Mouse (Mus musculus) monocyte, adult 2 months (primary cell): ENCODE data around the gene Bcar1.

Source experiments
- DNase-seq, 2 experiments: peaks; one replicate each; pipeline ENCODE4 v3.0.0; 2022; ENCODE audit warnings: low spot score in 2 of 2, low read depth in 1 of 2

The Bcar1 gene

DNA sequence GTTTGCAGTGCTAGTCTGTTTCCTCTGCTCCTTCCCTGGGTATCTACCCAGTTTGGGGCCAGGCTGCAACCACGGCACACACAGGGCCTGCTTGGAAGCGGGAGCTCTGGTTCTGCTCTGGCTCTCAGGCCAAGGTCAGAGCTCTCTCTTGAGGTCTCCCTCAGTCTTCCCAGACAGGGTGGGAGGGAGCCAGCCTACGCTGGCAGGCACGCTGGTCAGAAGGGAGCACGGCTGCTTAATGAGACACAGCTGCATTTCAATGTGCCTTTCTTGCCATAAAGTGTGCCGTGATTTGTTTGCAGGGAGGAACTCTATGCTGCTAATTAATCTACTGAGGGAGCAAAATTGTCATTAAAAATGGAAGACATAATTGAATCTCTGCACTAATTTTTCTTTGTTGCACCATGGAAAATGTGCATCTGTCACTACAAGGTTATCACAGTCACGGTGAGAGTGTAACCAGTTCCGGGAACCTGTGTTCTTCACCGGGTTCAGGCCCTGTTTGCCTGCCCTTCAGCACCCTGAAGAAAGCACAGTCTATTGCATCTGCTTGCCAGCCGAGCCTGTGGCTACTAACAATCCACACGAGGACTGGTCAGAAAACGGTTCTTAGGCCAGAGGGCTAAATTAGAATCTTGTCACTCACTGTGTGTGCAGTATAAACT, 26.3 kb upstream of the Bcar1 start:
- no peak for DNase-seq

DNA sequence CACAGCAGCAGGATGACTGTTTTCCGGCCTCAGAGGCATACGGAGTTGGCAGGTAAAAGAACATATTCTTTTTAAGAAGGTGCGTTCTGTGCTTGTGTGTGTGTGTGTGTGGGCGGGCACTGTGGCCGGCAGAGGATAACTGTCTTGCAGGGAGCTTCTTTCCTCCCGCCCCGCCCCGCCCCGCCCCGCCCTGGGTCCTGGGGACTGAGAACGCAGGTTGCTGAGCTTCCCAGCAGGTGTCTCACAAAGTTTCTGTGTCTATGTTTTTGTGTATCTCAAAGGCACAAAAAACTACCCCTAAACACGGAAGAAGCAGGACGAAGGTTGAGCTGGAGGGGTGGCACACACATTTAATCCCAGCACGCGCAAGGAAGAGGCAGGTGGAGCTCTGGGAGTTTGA, 25.7 kb upstream of the Bcar1 start:
- DNase-seq = no peak

DNA sequence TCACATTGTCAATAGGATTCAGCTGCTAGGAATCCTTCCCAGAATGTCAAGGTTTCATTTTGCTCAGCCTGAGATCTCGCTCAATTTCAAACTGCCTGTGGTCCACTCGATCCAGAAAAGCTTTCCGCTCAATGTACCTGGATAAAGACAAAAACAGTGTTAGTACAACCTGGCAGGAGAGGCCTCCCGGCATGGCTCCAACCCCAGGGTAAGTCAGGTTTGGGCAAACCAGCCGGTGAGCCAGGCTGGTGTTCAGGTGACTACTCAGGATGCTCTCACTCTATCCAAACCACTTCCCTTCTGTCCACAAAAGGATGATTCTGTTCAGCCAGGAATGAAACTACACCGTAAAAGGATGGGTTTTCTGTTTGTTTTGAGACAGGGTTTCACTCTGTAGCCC, 25.0 kb upstream of the Bcar1 start:
- DNase-seq = no peak

DNA sequence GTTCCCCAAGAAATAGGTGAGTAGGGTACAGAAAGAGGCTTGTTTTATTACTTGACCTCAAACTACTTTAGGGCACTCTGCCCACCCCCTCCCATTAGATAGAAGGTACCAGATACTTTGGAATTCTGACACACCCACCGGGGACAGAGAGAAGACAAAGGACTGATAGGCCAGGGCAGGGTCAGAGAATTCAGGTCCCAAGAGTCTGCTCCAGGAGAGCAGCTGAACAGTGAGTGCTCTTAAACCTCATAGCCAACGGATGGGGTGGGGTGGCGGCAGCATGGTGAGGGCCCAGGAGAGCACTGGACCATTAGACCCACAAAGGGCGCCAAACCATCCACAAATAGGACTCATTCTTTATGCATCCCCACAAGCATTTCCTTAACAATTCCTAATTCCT, 22.0 kb upstream of the Bcar1 start:
- no peak for DNase-seq

DNA sequence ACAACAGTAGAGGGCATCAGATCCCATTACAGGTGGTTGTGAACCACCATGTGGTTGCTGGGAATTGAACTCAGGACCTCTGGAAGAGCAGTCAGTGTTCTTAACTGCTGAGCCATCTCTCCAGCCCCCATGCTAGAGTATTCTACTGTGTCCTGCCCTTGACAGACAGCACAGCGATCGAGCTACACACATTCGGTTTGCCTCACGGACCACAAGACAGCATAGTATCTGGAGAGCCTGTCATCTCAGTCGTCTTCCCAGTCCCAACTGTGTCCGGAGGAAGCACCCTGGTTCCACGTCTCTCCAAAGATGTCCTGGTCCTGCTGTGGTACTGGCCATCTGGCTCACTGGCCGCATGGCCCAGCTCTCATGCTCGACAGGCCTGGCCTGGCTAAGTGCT, 21.5 kb upstream of the Bcar1 start:
- no peak for DNase-seq

DNA sequence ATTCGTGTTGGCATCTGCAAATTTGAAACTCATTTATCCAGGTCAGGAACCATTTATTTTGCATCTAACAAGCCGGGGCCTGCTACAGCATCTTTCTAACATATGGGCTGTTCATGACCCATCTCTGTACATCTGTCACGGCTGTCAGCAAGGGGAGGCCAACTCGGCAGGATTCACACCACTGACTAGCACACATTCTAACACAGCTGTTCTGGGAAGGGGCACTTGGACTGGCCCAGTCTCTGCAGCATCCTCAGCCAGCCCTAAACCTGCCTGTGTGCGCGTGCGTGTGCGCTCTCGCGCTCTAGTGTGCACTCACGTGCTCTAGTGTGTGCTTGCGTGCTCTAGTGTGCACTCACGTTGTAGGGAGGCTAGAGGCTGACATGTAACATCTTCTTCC, 17.1 kb upstream of the Bcar1 start:
- no peak for DNase-seq

DNA sequence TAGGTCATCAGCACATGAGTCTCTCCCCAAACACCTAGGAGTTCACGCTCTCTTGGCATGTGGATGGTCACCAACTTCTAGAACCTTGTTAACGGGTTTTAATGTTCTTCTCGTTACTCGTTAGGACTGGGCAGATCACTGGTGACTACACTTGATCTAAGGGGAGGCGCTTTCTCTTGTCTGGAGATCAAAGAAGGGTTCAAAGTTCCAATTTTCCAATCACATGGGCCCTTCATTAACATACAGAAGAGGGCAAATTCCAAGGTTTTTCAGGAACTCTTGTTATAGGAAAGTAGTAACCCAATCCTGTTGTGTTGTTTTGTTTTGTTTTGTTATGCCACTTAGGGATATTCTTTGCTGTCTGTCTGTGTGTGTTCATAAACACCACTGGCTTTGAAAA, 15.2 kb upstream of the Bcar1 start:
- no peak for DNase-seq

DNA sequence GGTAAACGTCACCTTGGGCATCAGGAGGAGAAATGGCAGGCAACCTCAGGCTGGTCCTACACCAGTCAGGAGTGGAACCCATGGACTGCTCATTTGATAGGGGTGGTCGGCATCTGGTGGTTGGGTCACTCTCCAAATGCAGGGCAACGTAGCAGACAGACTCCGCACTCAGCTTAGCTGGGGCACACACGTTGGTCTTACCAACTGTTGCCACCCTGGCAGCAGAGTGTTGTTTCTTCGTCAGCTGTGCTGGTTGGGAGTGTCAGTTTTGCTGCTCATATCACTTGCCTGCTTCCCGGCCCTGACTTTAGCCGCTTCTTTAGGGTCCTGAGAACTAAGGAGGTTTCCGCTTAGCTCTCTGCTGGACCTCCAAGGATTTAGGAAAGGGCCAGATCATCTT, 14.0 kb upstream of the Bcar1 start:
- DNase-seq = no peak

DNA sequence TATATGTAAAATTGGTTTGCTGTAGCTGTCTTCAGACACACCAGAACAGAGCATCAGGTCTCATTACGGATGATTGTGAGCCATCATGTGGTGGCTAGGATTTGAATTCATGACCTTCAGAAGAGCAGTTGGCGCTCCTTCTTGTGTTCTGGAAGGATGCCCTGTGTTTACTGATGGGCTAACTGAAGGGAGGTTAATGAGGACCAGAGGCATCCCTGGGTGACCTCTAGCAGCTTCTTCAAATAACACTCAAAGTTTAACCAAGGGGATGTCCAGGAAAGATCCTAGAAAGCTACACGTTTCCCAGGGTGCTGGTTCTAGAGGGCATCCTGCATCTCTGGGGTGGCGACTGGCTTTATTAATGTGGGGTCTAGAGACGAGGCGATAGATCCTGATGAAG, 11.1 kb upstream of the Bcar1 start:
- no peak for DNase-seq

DNA sequence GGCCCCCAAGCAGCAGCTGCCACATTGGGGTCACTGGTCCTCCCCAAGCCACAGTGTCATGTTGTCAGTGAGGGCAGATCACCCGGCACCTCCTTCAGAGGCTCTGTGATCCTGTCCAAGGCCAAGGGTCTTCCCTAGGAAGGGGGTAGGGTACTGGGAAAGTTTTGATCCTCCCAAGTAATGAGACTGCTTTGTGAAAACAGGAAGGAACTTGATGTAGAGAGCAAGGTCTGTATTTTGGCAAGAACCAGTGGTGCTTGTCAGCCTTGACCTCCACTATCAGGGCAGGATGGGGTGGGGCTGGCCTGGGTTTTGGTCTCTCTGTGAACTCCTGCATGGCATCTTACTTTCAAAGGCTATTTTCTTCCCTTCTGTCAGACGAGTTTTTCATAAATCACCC, 10.5 kb upstream of the Bcar1 start:
- no peak for DNase-seq

DNA sequence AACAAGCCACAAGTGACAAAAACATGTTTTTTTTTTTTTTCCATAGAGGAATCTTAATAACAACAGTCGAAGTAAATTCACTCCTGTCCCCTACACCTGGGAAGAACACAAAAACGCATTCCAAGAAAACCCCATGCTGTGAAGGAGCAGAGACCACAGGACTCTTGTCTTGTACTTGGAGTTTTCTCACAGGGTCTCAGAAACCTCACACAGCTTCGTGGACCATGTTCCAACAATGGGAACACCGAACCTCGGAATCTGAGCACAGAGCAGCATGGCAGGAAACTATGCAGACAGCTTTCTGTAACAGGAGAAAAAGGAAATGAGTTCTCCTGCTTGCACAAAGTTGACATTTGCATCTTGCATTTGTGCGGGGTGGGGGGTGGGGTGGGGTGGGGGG, 5.2 kb upstream of the Bcar1 start:
- no peak for DNase-seq

DNA sequence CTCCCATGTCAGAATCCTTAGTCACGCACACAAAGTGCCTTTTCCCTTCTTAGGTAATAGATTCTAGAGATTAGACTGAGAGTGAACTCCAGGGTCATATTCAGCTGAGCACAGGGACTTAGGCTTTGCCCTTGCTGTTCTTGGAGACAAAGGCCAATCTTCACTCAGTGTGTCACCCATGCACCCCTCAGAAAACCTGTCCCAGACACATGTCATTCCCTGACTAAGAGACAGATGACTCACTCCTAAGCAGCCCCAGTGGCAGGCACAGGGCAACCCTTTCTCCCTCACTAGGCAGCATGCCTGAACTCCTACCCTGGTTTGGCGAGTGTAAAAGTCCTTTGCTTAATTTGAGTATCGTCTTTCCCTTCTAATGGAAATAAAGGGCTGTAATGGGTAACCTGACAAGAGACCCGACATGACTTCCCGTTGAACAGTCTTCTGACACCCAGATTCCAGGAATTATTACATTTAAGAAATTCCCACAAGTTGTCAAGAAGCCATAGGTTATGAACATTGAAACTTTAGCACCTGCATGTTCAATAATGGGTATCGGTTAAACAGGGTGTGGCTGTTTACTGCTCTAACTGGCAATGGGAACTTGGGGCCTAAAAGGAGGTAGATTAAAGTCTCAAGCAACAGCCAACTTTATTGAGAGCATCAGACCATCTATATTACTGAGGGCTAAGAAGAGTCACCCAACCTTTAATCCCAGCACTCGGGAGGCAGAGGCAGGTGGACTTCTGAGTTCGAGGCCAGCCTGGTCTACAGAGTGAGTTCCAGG, 4.4 kb upstream of the Bcar1 start:
- DNase-seq = no peak

DNA sequence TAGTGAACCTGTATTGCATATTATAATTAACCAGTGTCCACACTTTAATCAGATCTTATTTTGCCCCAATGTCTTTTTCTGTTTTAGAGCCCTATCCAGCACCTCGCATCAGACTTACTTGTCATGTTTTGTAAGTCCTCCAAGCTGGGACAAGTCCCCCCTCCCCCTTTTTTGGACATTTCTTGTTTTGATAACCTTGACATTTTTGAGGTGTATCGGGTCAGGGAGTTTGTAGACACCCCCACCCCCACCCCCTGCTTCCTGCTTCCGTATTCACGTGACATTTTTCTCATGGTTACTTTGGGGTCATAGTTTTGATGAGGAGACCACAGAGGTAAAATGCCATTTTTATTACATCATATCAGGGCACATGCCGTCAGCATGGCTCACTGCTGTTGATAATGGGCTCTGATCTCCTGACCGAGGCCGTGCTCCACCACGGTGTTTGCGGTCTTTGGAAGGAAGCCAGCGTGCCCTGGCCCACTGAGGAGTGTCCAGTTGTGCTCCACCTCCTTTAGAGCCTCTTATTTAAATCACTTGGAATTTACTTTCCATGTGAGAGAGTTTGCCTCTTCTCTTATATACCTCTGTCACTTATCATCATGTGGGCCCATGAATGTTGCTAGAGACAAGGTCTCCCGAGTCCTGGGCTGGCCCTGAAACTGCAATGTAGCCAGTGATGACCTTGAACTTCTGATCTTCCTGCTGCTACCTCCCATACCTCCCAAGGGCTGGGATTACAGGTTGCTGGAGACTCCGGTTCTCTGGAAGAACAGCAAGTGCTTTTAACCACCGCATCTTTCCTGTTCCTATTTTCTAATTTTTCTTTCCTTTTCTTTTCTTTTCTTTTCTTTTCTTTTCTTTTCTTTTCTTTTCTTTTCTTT, 3.2 kb upstream of the Bcar1 start:
- DNase-seq = no peak

DNA sequence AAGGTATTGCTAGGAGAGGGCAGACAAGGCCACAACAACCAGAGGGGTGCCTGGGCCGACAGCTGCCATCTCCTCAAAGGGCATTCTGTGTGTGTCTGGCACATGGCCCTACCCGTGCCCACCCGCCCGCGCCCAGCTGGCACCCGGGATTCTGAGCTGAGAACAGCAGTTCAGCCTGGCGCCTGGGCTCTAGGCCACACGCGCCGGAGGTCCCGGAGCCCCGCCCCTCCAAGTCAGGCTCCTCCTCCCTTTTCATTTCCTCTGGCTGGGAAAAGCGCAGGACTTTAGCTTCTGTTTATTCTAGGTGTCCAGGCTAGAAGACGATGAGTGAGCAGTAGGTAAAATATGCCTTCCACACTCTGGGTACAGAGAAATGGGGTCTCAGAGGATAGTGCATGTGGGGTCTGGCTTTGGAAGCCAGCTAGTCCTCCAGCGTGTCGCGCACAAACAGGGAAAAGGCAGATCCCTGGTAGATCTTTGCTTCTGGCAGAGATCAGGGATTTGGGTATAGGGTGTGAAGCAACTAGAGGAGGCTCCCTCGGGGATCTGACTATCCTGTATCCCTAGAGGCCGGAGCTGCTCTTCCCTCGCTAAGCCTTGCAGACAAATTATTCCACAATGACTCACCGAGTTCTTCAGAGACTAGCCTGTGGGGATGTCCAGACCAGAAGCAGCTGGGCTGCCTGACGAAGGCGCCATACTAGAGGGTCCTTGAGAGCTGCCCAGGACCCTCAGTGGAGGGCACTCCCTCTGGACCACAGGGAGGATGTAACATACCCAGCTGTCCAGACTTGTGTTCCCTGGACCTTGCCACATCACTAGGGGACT, 2.2 kb upstream of the Bcar1 start:
- no peak for DNase-seq

DNA sequence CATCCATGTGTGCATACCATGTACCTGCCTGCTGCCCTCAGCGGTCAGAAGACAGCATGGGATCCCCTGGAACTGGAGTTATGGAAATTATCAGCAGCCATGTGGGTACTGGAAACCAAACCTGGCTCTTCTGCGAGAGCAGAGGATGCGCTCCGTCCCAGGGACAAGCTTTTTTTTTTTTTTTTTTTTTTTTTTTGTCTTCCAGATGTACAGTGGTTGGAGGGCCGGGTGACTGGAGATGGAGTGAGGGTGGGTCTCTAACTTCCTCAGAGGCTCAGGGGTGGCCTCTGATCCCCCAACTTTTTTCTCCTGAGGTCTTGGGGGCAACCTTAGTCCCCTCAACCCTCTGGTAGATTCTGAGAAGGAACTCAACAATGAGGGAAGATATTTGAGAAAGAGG, 1.5 kb upstream of the Bcar1 start:
- no peak for DNase-seq

DNA sequence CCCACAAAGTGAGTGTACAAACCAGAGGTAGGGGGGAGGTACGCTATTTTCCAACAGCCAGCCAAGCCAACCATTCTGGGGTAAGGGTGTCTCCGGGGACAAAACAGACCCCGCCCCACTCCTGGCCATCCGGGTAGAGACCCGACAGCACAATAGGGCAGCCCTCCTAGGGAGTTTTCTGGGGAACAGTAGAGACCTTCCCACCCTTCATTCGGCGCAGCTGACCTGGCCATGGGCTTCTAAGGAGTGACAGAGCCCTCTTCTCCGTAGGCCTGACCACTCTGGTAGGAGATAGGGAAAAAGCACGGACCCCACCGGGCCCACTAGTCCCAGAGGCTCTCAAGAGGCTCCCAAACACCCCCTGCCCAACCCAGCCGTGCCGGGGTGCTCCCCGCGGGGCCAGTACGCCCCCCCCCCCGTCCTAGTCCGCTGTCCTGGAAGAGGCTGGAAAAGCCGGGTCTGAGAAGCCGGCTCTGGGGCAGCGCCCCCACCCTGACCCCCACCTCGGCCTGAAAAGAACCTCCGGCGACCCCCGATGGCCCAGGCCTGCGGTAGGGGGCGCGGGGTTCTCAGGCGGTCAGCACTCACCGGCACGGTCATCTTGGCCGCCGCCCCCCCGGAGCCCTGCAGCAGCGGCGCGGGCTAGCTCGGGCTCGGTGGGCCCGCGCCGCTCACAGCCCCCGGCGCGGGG, 363 bp downstream of the Bcar1 start:
- no peak for DNase-seq

DNA sequence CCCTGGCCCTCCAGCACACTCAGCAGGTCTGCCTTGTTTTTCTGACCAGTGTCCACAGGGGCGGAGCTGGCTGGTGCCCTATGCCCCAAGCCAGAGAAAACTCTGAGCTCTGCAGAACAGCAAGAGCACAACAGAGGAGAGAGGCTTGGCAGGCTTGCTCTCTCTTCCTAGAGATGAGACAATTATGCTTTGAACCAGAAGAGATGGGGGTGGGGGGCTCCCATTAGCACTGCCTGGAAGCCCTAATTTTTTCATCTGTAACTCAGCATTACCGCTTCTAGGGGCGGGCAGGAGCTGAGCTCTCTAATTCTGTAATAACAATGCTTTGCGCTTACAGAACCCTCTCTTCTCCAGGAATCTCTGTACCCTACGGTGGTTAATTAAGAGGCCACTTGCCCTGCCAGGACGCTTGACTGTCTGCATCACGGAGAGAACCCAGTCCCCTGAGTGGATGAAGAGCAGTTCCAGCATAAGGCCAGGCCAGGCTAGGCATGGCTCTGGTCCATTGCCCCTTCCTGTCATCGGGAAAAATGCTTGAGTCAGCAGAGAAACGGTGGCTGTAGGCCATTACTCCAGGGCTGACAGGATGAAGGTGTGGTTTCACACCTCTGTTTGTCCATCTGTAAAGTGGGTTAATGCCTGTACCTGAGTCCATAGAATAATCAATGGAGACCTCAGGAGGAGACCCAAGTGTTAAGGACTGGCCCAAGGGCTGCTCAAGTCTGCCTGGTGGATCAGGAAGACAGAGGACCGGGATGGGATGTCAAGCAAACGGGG, 1.2 kb downstream of the Bcar1 start:
- DNase-seq = no peak

DNA sequence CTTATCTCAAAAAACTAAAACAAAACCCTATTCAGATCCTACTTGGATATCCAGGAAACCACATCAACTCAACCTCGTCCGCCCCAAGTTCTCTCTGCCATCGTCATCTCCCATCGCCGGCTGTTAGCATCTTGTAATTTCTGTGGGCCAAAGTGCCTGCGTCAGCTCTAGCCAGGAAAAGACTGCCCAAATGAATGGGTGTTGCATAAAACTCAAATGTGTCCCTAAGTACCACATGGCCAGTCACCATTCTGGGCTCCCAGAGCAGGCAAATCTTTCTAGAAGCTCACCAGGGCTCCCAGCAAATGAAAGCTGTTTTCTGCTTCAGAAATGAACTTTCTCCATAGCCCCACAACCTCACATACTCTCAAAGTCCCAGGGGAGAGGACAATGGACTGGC, 2.1 kb downstream of the Bcar1 start:
- DNase-seq = no peak

DNA sequence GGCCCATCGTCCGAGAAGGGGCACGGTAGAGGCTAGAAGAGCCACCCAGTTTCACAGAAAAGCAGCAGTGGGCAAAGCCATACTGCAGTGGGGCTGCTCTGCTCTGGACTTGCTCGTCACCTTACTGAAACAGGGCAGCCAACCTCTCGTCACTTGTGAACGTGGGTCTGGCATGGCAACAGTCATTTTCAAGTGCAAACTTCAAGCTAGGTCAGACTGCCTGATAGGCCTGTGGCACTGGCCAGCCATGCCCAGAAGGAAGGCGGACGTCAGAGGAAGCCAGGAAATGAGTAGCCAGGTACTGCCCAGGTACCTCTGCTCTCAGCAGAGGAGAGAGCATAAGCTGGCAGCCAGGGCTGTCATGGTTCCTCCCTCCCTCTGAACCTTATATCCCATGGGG, 2.6 kb downstream of the Bcar1 start:
- no peak for DNase-seq

DNA sequence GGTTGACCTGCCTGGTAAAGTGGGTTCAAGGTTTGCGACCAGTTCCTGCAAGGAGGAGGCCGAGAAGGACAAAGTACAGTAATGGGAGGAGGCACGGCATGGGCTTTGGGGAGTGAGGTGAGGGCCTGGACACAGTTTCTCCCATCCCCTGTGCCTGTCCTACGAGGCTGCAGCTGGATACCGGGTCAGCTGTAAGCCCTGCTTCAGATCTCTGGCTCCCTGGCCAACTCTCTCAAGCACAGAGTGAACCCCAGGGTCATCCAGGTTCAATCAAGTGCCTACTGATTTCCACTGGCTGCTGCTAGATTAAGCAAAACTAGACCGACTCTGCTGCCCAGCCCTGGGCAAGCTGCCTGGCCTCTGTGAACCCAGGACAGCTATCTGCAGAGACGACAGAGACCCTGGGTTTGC, 3.3 kb downstream of the Bcar1 start:
- no peak for DNase-seq
